Mouse (Mus musculus): ENCODE measurements around the gene Lrrc63. TPM values are rescaled to one million over a fixed set of nuclear protein-coding genes. Genes with fewer than 3 reads are reported as not detected.

Lrrc63 gene
- polyA plus RNA-seq, 1 experiment from 2014 or later, result 0.08 TPM

- Histone ChIP-seq H3K4me3 (replicated peaks) (no peak overlapping the region), H3K9me3 (no peaks in the 10 kb centered on the region), H3K9ac (replicated peaks) (no peak overlapping the region), H3K4me2 (no peak overlapping the region), H3K27me3 (no peaks in the 10 kb centered on the region), H3K27ac (no peak overlapping the region), H3K4me1 (replicated peaks) (no peaks in the 10 kb centered on the region), H3K36me3 (no peaks in the 10 kb centered on the region)
- ATAC-seq (ENCODE audit: insufficient number of reproducible peaks, insufficient read depth, low FRiP score, low TSS enrichment, low read depth), result no peak
- 72% methylated on average over 7 of the region's 7 CpGs for WGBS
Measured at GRCm38 (mm10) chr14:75064520-75064919, 66.2 kb downstream of the Lrrc63 start.

- Histone ChIP-seq H3K9ac (replicated peaks) (no peak overlapping the region), H3K27me3 (no peaks in the 10 kb centered on the region), H3K4me3 (replicated peaks) (no peak overlapping the region), H3K9me3 (no peaks in the 10 kb centered on the region), H3K36me3 (no peaks in the 10 kb centered on the region), H3K4me1 (replicated peaks) (no peaks in the 10 kb centered on the region), H3K27ac (no peak overlapping the region), H3K4me2 (no peak overlapping the region)
- no peak for ATAC-seq (ENCODE audit: insufficient number of reproducible peaks, insufficient read depth, low FRiP score, low TSS enrichment, low read depth)
- WGBS, result 91% methylated on average over 8 of the region's 8 CpGs
Measured at GRCm38 (mm10) chr14:75063936-75064335, 66.7 kb downstream of the Lrrc63 start.

- H3K27me3 ChIP-seq, result no peaks in the 10 kb centered on the region
- H3K9me3 ChIP-seq, result no peaks in the 10 kb centered on the region
- H3K4me3 ChIP-seq (replicated peaks), result no peak overlapping the region
- H3K27ac ChIP-seq, result no peak overlapping the region
- 48% methylated on average over 8 of the region's 8 CpGs for WGBS
- ATAC-seq (ENCODE audit: insufficient number of reproducible peaks, insufficient read depth, low FRiP score, low TSS enrichment, low read depth), result no peak
- H3K9ac ChIP-seq (replicated peaks), result no peak overlapping the region
- no peak overlapping the region for H3K4me2 ChIP-seq
- H3K4me1 ChIP-seq (replicated peaks), result no peaks in the 10 kb centered on the region
- no peaks in the 10 kb centered on the region for H3K36me3 ChIP-seq
Measured at GRCm38 (mm10) chr14:75060562-75060961, 70.1 kb downstream of the Lrrc63 start.

- no peak overlapping the region for H3K27ac ChIP-seq
- ATAC-seq (ENCODE audit: insufficient number of reproducible peaks, insufficient read depth, low FRiP score, low TSS enrichment, low read depth), result no peak
- WGBS, result 82% methylated on average over 9 of the region's 9 CpGs
- no peak overlapping the region for H3K4me2 ChIP-seq
- no peaks in the 10 kb centered on the region for H3K27me3 ChIP-seq
- no peak overlapping the region for H3K9ac ChIP-seq (replicated peaks)
- no peak overlapping the region for H3K4me3 ChIP-seq (replicated peaks)
- H3K4me1 ChIP-seq (replicated peaks), result no peaks in the 10 kb centered on the region
- H3K36me3 ChIP-seq, result no peaks in the 10 kb centered on the region
- no peaks in the 10 kb centered on the region for H3K9me3 ChIP-seq
Measured at GRCm38 (mm10) chr14:75056861-75057431, 73.7 kb downstream of the Lrrc63 start.

- Histone ChIP-seq H3K4me3 (replicated peaks) (no peak overlapping the region), H3K9me3 (no peaks in the 10 kb centered on the region), H3K27ac (no peak overlapping the region), H3K4me1 (replicated peaks) (no peaks in the 10 kb centered on the region), H3K9ac (replicated peaks) (no peak overlapping the region), H3K36me3 (no peaks in the 10 kb centered on the region), H3K27me3 (no peaks in the 10 kb centered on the region), H3K4me2 (no peak overlapping the region)
- ATAC-seq (ENCODE audit: insufficient number of reproducible peaks, insufficient read depth, low FRiP score, low TSS enrichment, low read depth), result no peak
- WGBS, result 77% methylated on average over 14 of the region's 14 CpGs
Measured at GRCm38 (mm10) chr14:75054455-75055343, 76.0 kb downstream of the Lrrc63 start.

- H3K9me3 ChIP-seq, result no peaks in the 10 kb centered on the region
- H3K36me3 ChIP-seq, result no peaks in the 10 kb centered on the region
- no peaks in the 10 kb centered on the region for H3K4me1 ChIP-seq (replicated peaks)
- H3K4me2 ChIP-seq, result no peak overlapping the region
- H3K4me3 ChIP-seq (replicated peaks), result no peak overlapping the region
- 70% methylated on average over 8 of the region's 8 CpGs for WGBS
- H3K27ac ChIP-seq, result no peak overlapping the region
- no peak for ATAC-seq (ENCODE audit: insufficient number of reproducible peaks, insufficient read depth, low FRiP score, low TSS enrichment, low read depth)
- H3K9ac ChIP-seq (replicated peaks), result no peak overlapping the region
- no peaks in the 10 kb centered on the region for H3K27me3 ChIP-seq
Measured at GRCm38 (mm10) chr14:75052451-75052850, 78.2 kb downstream of the Lrrc63 start.

- no peak overlapping the region for H3K4me2 ChIP-seq
- ATAC-seq (ENCODE audit: insufficient number of reproducible peaks, insufficient read depth, low FRiP score, low TSS enrichment, low read depth), result no peak
- H3K27me3 ChIP-seq, result no peaks in the 10 kb centered on the region
- no peak overlapping the region for H3K4me3 ChIP-seq (replicated peaks)
- no peak overlapping the region for H3K9ac ChIP-seq (replicated peaks)
- no peaks in the 10 kb centered on the region for H3K4me1 ChIP-seq (replicated peaks)
- H3K36me3 ChIP-seq, result no peaks in the 10 kb centered on the region
- H3K9me3 ChIP-seq, result no peaks in the 10 kb centered on the region
- H3K27ac ChIP-seq, result no peak overlapping the region
- WGBS, result 78% methylated on average over 7 of the region's 7 CpGs
Measured at GRCm38 (mm10) chr14:75045184-75045583, 85.5 kb downstream of the Lrrc63 start.

GRCm38 (mm10) chr14:75035431-75035830 is 95.2 kb downstream of the Lrrc63 start:
- no peak overlapping the region for H3K27ac ChIP-seq
- no peak overlapping the region for H3K4me3 ChIP-seq (replicated peaks)
- H3K9me3 ChIP-seq, result no peaks in the 10 kb centered on the region
- no peak overlapping the region for H3K9ac ChIP-seq (replicated peaks)
- no peaks in the 10 kb centered on the region for H3K27me3 ChIP-seq
- no peaks in the 10 kb centered on the region for H3K36me3 ChIP-seq
- H3K4me1 ChIP-seq (replicated peaks), result no peaks in the 10 kb centered on the region
- WGBS, result 61% methylated on average over 11 of the region's 11 CpGs
- no peak overlapping the region for H3K4me2 ChIP-seq
- ATAC-seq (ENCODE audit: insufficient number of reproducible peaks, insufficient read depth, low FRiP score, low TSS enrichment, low read depth), result no peak

Other genes starting within 250 kb of the Lrrc63 start
- 14.8 and 16.0 TPM in 2 replicates for gene Lrch1, start 183.0 kb downstream of the Lrrc63 start, polyA plus RNA-seq (2016; fragmentation: Nextera tagmentation; extraction: Ambion mirVana)
- gene Rubcnl, start 114.9 kb downstream of the Lrrc63 start, polyA plus RNA-seq (2016; fragmentation: Nextera tagmentation; extraction: Ambion mirVana), result 0.90 and 1.3 TPM in 2 replicates
- gene Lcp1, start 220 bp upstream of the Lrrc63 start, polyA plus RNA-seq (2016; fragmentation: Nextera tagmentation; extraction: Ambion mirVana), result 21.5 and 24.5 TPM in 2 replicates
- gene Cpb2, start 111.4 kb upstream of the Lrrc63 start, polyA plus RNA-seq (2016; fragmentation: Nextera tagmentation; extraction: Ambion mirVana), result not detected in 2 replicates
- 39.4 and 40.1 TPM in 2 replicates for gene Zc3h13, start 153.5 kb upstream of the Lrrc63 start, polyA plus RNA-seq (2016; fragmentation: Nextera tagmentation; extraction: Ambion mirVana)